Mouse (Mus musculus) spleen, adult 2 months (tissue): ENCODE results near the gene Sult2b1. TPM values are rescaled to one million over a fixed set of nuclear protein-coding genes. Genes with fewer than 3 reads are reported as not detected.

ENCODE experiments used
- DNase-seq, 2 experiments: peaks; one replicate each; pipeline versions ENCODE4 v3.0.0 to v3.0.0-alpha.2; 2012 to 2021; ENCODE audit warnings: low spot score in 2 of 2, low read depth in 1 of 2
- H3K27ac ChIP-seq: fragments of 200-500 bp; 2 replicates; pipeline ENCODE4 v1.5.1; 2012; ENCODE audit warnings: low read length, inconsistent platforms; ENCODE audit not compliant: insufficient read depth
- H3K27me3 ChIP-seq: fragments of 200-500 bp; 2 replicates; pipeline ENCODE4 v1.6.1; 2012; ENCODE audit warnings: mild to moderate bottlenecking, moderate library complexity, low read length, inconsistent platforms; ENCODE audit not compliant: control insufficient read depth, insufficient read depth
- H3K36me3 ChIP-seq: fragments of 200-500 bp; 2 replicates; pipeline ENCODE4 v1.6.1; 2012; ENCODE audit warnings: mild to moderate bottlenecking, low read length, inconsistent platforms; ENCODE audit not compliant: control insufficient read depth, insufficient read depth
- H3K4me1 ChIP-seq: fragments of 200-500 bp; 2 replicates; pipeline ENCODE4 v1.6.1; 2011; ENCODE audit warnings: inconsistent platforms; ENCODE audit not compliant: control insufficient read depth, insufficient read depth, insufficient read length
- H3K4me3 ChIP-seq: fragments of 200-500 bp; 2 replicates; pipeline ENCODE4 v1.5.1; 2011; ENCODE audit warnings: mild to moderate bottlenecking, inconsistent platforms; ENCODE audit not compliant: insufficient read depth, insufficient read length; ENCODE audit errors: extremely low read depth
- CTCF ChIP-seq: fragments of 200-500 bp; IDR thresholded peaks from 2 replicates; pipeline ENCODE4 v1.5.1; 2011; ENCODE audit warnings: mild to moderate bottlenecking, inconsistent platforms; ENCODE audit not compliant: insufficient read depth, insufficient read length, insufficient replicate concordance; ENCODE audit errors: extremely low read depth
- POLR2A ChIP-seq: fragments of 200-500 bp; IDR thresholded peaks from 2 replicates; pipeline ENCODE4 v1.6.1; 2011; ENCODE audit warnings: low read depth, low read length, inconsistent platforms
- WGBS: fragments of 180-500 bp; shearing (Covaris S2); methylation state at CpG from one replicate; pipeline ENCODE4 v1.1.7; 2018; 5-methylcytosine and 5-hydroxymethylcytosine counted together
- polyA plus RNA-seq: library from polyadenylated mRNA; depleted of rRNA; stranded (reverse); fragments of >200 nt; gene quantifications from 2 replicates; pipeline ENCODE4 v1.2.3, GENCODE M21; 2012

The Sult2b1 gene
- polyA plus RNA-seq, 1 experiment: 0.76 TPM

- Histone ChIP-seq H3K27ac (peak overlapping the region; percentile 83), H3K4me3 (peak overlapping the region; percentile 57), H3K4me1 (peaks cover 31% of the 10 kb centered on the region), H3K36me3 (no peaks in the 10 kb centered on the region), H3K27me3 (peaks cover 11% of the 10 kb centered on the region)
- DNase-seq: no peak
- WGBS: under 1% methylated on average over 13 of the region's 13 CpGs
- TF ChIP-seq CTCF (no peak), POLR2A (no peak; the same call in 1 of the 2 replicates)
These were observed 80.4 kb downstream of the Sult2b1 start for GRCm38 (mm10) chr7:45704046-45704559.

- H3K4me3 ChIP-seq: 0 out of 2 replicates have a peak overlapping the region, but pooled peaks have one; percentile 57
- TF ChIP-seq POLR2A (no peak), CTCF (no peak)
- no peak for DNase-seq
- H3K27ac ChIP-seq: peak overlapping the region; percentile 83
- H3K36me3 ChIP-seq: no peaks in the 10 kb centered on the region
- peaks cover 26% of the 10 kb centered on the region for H3K4me1 ChIP-seq
- H3K27me3 ChIP-seq: peaks cover 11% of the 10 kb centered on the region
- WGBS: 55% methylated on average over 12 of the region's 12 CpGs
These were observed 80.9 kb downstream of the Sult2b1 start for GRCm38 (mm10) chr7:45703521-45704033.

GRCm38 (mm10) chr7:45702809-45703520 is 81.5 kb downstream of the Sult2b1 start:
- 90% methylated on average over 17 of the region's 17 CpGs for WGBS
- TF ChIP-seq POLR2A: no peak
- TF ChIP-seq CTCF: no peak
- H3K27ac ChIP-seq: no peak overlapping the region
- DNase-seq: no peak
- no peak overlapping the region for H3K4me3 ChIP-seq
- peaks cover 11% of the 10 kb centered on the region for H3K27me3 ChIP-seq
- H3K36me3 ChIP-seq: no peaks in the 10 kb centered on the region
- H3K4me1 ChIP-seq: peaks cover 20% of the 10 kb centered on the region

GRCm38 (mm10) chr7:45702316-45702715 is 82.2 kb downstream of the Sult2b1 start:
- TF ChIP-seq POLR2A (no peak), CTCF (no peak)
- Histone ChIP-seq H3K4me1 (peaks cover 19% of the 10 kb centered on the region), H3K4me3 (no peak overlapping the region), H3K27ac (no peak overlapping the region), H3K27me3 (peaks cover 11% of the 10 kb centered on the region), H3K36me3 (no peaks in the 10 kb centered on the region)
- DNase-seq: no peak
- WGBS: 93% methylated on average over 11 of the region's 11 CpGs

- Histone ChIP-seq H3K36me3 (no peaks in the 10 kb centered on the region), H3K27me3 (peaks cover 11% of the 10 kb centered on the region), H3K4me3 (no peak overlapping the region), H3K27ac (no peak overlapping the region), H3K4me1 (peaks cover 18% of the 10 kb centered on the region)
- no peak for DNase-seq
- WGBS: 92% methylated on average over 11 of the region's 11 CpGs
- TF ChIP-seq POLR2A (no peak), CTCF (no peak)
These were observed 82.9 kb downstream of the Sult2b1 start for GRCm38 (mm10) chr7:45701607-45702006.

- DNase-seq: no peak
- no peaks in the 10 kb centered on the region for H3K36me3 ChIP-seq
- peaks cover 11% of the 10 kb centered on the region for H3K27me3 ChIP-seq
- H3K27ac ChIP-seq: no peak overlapping the region
- no peak for TF ChIP-seq CTCF
- TF ChIP-seq POLR2A: no peak
- no peak overlapping the region for H3K4me3 ChIP-seq
- WGBS: 57% methylated on average over 11 of the region's 11 CpGs
- peaks cover 18% of the 10 kb centered on the region for H3K4me1 ChIP-seq
These were observed 83.4 kb downstream of the Sult2b1 start for GRCm38 (mm10) chr7:45701072-45701471.
